Comparison of ENCODE assay signal across 22 mouse cellular contexts in the genomic region with DNA sequence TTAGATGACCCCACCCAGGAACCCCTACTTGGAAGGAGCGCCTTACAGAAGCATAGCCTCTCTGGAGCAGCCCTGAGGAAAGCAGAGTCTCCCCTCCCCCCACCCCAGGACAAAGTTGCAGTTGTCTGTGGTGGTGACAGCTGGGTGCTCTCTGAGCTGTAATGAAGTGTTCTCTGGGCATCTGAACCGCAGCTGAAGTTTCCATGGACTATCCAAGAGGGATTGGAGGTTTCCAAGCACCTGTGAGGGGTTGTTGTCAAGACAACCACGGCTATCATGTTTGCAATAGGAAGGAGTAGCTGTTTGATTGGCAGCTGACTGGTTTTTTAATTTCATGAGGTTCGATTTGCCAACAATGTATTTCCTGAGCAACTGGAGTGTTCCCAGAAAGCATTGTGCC. TPM values are rescaled to one million over a fixed set of nuclear protein-coding genes. Genes with fewer than 3 reads are reported as not detected.
A peak's percentile ranks its signal among the peaks of the same experiment; 100 is the strongest.
DNase-seq lines count a peak whose midpoint lies in the region; ATAC-seq and TF ChIP-seq lines count a peak whose summit lies in the region.
"Had no signal": no experiment of that assay in that cellular context is flagged by ENCODE, and none has a peak within 500 bp of the region (broad histone marks: within the 10 kb centered on the region; RNA-seq: fewer than 3 reads in every experiment).

No protein-coding gene starts in this region.

- WGBS in midbrain, embryonic 11.5 days, result 44% methylated on average over 4 of the region's 4 CpGs
- WGBS in midbrain, embryonic 15.5 days, result 30% methylated on average over 4 of the region's 4 CpGs
- 23% methylated on average over 4 of the region's 4 CpGs for WGBS in liver, adult 2 months
- 60% methylated on average over 4 of the region's 4 CpGs for WGBS in thymus, adult 2 months

- H3K4me1 ChIP-seq in midbrain, embryonic 11.5 days (ENCODE audit: control insufficient read depth, insufficient read depth, low read length), result no peaks in the 10 kb centered on the region
- peaks cover 5% of the 10 kb centered on the region for H3K4me1 ChIP-seq in midbrain, embryonic 15.5 days
- peaks cover 10% of the 10 kb centered on the region for H3K4me1 ChIP-seq in liver, adult 2 months (ENCODE audit: control insufficient read depth, insufficient read depth, low read length)
- H3K4me1 ChIP-seq in thymus, adult 2 months (replicated peaks; ENCODE audit: control insufficient read depth, insufficient read depth, low read length), result peaks cover 6% of the 10 kb centered on the region; the same call in 1 of the 2 replicates

- DNase-seq in embryo, embryonic 11 days, result peak; percentile 5
- no peak for DNase-seq in embryo, embryonic 9.5 days (ENCODE audit: extremely low spot score)
- peak; percentile 84 for DNase-seq in midbrain, embryonic 11.5 days (ENCODE audit: low spot score, missing footprints)
- peak; percentile 27 for DNase-seq in liver, adult 2 months (ENCODE audit: extremely low read depth, low read depth, low spot score)
- peak; percentile 38 for DNase-seq in yolk sac, embryonic 10.5 days (ENCODE audit: low spot score)
- DNase-seq in thymus, adult 18-20 months, result no peak
- no peak for DNase-seq in thymus, adult 2 months
- DNase-seq: adrenal gland, postnatal 36 days; cerebellum, adult 11 months; kidney, adult 8-10 months; right cerebral cortex, adult 18-20 months had no signal

- no peaks in the 10 kb centered on the region for H3K27me3 ChIP-seq in midbrain, embryonic 11.5 days (ENCODE audit: control insufficient read depth, insufficient read depth, low read length)
- no peaks in the 10 kb centered on the region for H3K27me3 ChIP-seq in midbrain, embryonic 15.5 days (replicated peaks)
- H3K27me3 ChIP-seq in liver, adult 2 months (ENCODE audit: control insufficient read depth, insufficient read depth, low read length), result no peaks in the 10 kb centered on the region
- H3K27me3 ChIP-seq in thymus, adult 2 months (ENCODE audit: control insufficient read depth, insufficient read depth, low read length), result no peaks in the 10 kb centered on the region; the same call in 1 of the 2 replicates
- H3K27me3 ChIP-seq: hindbrain, embryonic 15.5 days; neural tube, embryonic 15.5 days had no signal

- H3K9ac ChIP-seq in midbrain, embryonic 11.5 days (ENCODE audit: low read length), result no peak overlapping the region
- H3K9ac ChIP-seq in midbrain, embryonic 15.5 days, result no peak overlapping the region
- H3K9ac ChIP-seq in liver, adult 2 months (ENCODE audit: low read depth, low read length), result no peak overlapping the region
- H3K9ac ChIP-seq: heart, embryonic 15.5 days; hindbrain, embryonic 15.5 days; limb, embryonic 13.5 days; neural tube, embryonic 15.5 days had no signal

- H3K4me2 ChIP-seq in midbrain, embryonic 11.5 days, result no peak overlapping the region
- H3K4me2 ChIP-seq in midbrain, embryonic 15.5 days, result no peak overlapping the region
- H3K4me2 ChIP-seq: heart, embryonic 15.5 days; hindbrain, embryonic 15.5 days; limb, embryonic 13.5 days; neural tube, embryonic 15.5 days had no signal

- no peak overlapping the region for H3K27ac ChIP-seq in midbrain, embryonic 11.5 days (ENCODE audit: low read depth, low read length)
- no peak overlapping the region for H3K27ac ChIP-seq in midbrain, embryonic 15.5 days
- peak overlapping the region; percentile 24; the same call in 1 of the 2 replicates for H3K27ac ChIP-seq in liver, adult 2 months (replicated peaks; ENCODE audit: insufficient read depth, low read depth, low read length)
- H3K27ac ChIP-seq in thymus, adult 2 months (ENCODE audit: control insufficient read depth, insufficient read depth, low read length), result no peak overlapping the region
- H3K27ac ChIP-seq: heart, embryonic 15.5 days; hindbrain, embryonic 15.5 days; limb, embryonic 13.5 days; neural tube, embryonic 15.5 days had no signal

- H3K9me3 ChIP-seq in midbrain, embryonic 11.5 days (ENCODE audit: control insufficient read depth, low read length), result no peaks in the 10 kb centered on the region
- no peaks in the 10 kb centered on the region for H3K9me3 ChIP-seq in midbrain, embryonic 15.5 days
- H3K9me3 ChIP-seq: heart, embryonic 15.5 days; hindbrain, embryonic 15.5 days; limb, embryonic 13.5 days; neural tube, embryonic 15.5 days had no signal

- no peak for ATAC-seq in midbrain, embryonic 11.5 days (ENCODE audit: low FRiP score)
- no peak for ATAC-seq in midbrain, embryonic 15.5 days (replicated peaks)

- no peaks in the 10 kb centered on the region for H3K79me2 ChIP-seq in liver, adult 2 months (ENCODE audit: control insufficient read depth, insufficient read depth, low read length)

- H3K4me3 ChIP-seq in midbrain, embryonic 11.5 days (ENCODE audit: low read depth, low read length), result no peak overlapping the region
- H3K4me3 ChIP-seq in midbrain, embryonic 15.5 days, result no peak overlapping the region
- H3K4me3 ChIP-seq in liver, adult 2 months (ENCODE audit: insufficient read depth, low read depth, low read length), result no peak overlapping the region
- H3K4me3 ChIP-seq in thymus, adult 2 months (ENCODE audit: control insufficient read depth, insufficient read depth, low read length), result no peak overlapping the region
- H3K4me3 ChIP-seq: erythroblast, embryonic 14.5 days; heart, embryonic 15.5 days; hindbrain, embryonic 15.5 days; limb, embryonic 13.5 days; neural tube, embryonic 15.5 days had no signal

- H3K36me3 ChIP-seq in midbrain, embryonic 11.5 days (ENCODE audit: control insufficient read depth, insufficient read depth, low read length), result no peaks in the 10 kb centered on the region
- H3K36me3 ChIP-seq in midbrain, embryonic 15.5 days (replicated peaks), result no peaks in the 10 kb centered on the region
- no peaks in the 10 kb centered on the region for H3K36me3 ChIP-seq in liver, adult 2 months (ENCODE audit: control insufficient read depth, insufficient read depth, low read length)
- no peaks in the 10 kb centered on the region for H3K36me3 ChIP-seq in thymus, adult 2 months (ENCODE audit: control insufficient read depth, insufficient read depth, low read length)
- H3K36me3 ChIP-seq: heart, embryonic 15.5 days; hindbrain, embryonic 15.5 days; limb, embryonic 13.5 days; neural tube, embryonic 15.5 days had no signal

- no peak for TF ChIP-seq POLR2A in liver, adult 2 months (IDR thresholded peaks at IDR 0.05; ENCODE audit: extremely low read depth, insufficient read depth, low read length)
- no peak for TF ChIP-seq POLR2A in thymus, adult 2 months (IDR thresholded peaks at IDR 0.05; ENCODE audit: control insufficient read depth, extremely low read depth, insufficient read depth, low read length, poor library complexity)

- no peak for TF ChIP-seq CTCF in liver, adult 2 months (IDR thresholded peaks at IDR 0.05; ENCODE audit: low read depth, low read length)
- TF ChIP-seq CTCF in thymus, adult 2 months (IDR thresholded peaks at IDR 0.05; ENCODE audit: borderline replicate concordance, control insufficient read depth, extremely low read depth, insufficient read depth, low read length, poor library complexity), result no peak

RNA-seq across cellular contexts. Expression of gene Zfp174, which starts 4.1 kb away (rescaled TPM):
- polyA plus RNA-seq in midbrain, embryonic 11.5 days (2014; fragmentation: Nextera tagmentation; extraction: Ambion mirVana), result 1.3 and 1.6 TPM in 2 replicates
- 3.0 and 3.6 TPM in 2 replicates for polyA plus RNA-seq in midbrain, embryonic 15.5 days (2015; fragmentation: Nextera tagmentation; extraction: Ambion mirVana)
- 1.3 and 1.5 TPM in 2 replicates for total RNA-seq in liver, adult 2 months (2014; rRNA removed)
- 0.71 and 0.73 TPM in 2 replicates for polyA plus RNA-seq in liver, adult 2 months (2012; rRNA removed)
- polyA plus RNA-seq in thymus, adult 2 months (2012; rRNA removed), result 1.1 and 1.3 TPM in 2 replicates
- polyA plus RNA-seq: erythroblast, embryonic 14.5 days had no signal

RNA-seq across cellular contexts. Expression of gene Olfr15, which starts 12.3 kb away (rescaled TPM):
- not detected in 2 replicates for polyA plus RNA-seq in midbrain, embryonic 11.5 days (2014; fragmentation: Nextera tagmentation; extraction: Ambion mirVana)
- not detected in 2 replicates for polyA plus RNA-seq in midbrain, embryonic 15.5 days (2015; fragmentation: Nextera tagmentation; extraction: Ambion mirVana)
- not detected in 2 replicates for total RNA-seq in liver, adult 2 months (2014; rRNA removed)
- polyA plus RNA-seq in liver, adult 2 months (2012; rRNA removed), result not detected in 2 replicates
- not detected in 2 replicates for polyA plus RNA-seq in thymus, adult 2 months (2012; rRNA removed)
- total RNA-seq: adrenal gland, postnatal 36 days; common myeloid progenitor, adult 5-6 weeks; ES-E14 had no signal
- polyA plus RNA-seq: erythroblast, embryonic 14.5 days; gonadal fat pad, adult 2 months; heart, embryonic 15.5 days; hindbrain, embryonic 15.5 days; large intestine, adult 2 months; limb, embryonic 13.5 days; neural tube, embryonic 15.5 days; thymus, postnatal 0 days had no signal

RNA-seq across cellular contexts. Expression of gene Naa60, which starts 29.2 kb away (rescaled TPM):
- 62.6 and 64.0 TPM in 2 replicates for polyA plus RNA-seq in midbrain, embryonic 11.5 days (2014; fragmentation: Nextera tagmentation; extraction: Ambion mirVana)
- polyA plus RNA-seq in midbrain, embryonic 15.5 days (2015; fragmentation: Nextera tagmentation; extraction: Ambion mirVana), result 106 and 107 TPM in 2 replicates
- 32.0 and 43.4 TPM in 2 replicates for total RNA-seq in liver, adult 2 months (2014; rRNA removed)
- polyA plus RNA-seq in liver, adult 2 months (2012; rRNA removed), result 83.0 and 88.5 TPM in 2 replicates
- polyA plus RNA-seq in thymus, adult 2 months (2012; rRNA removed), result 107 and 115 TPM in 2 replicates

RNA-seq across cellular contexts. Expression of gene Zfp597, which starts 41.4 kb away (rescaled TPM):
- 9.3 and 9.5 TPM in 2 replicates for polyA plus RNA-seq in midbrain, embryonic 11.5 days (2014; fragmentation: Nextera tagmentation; extraction: Ambion mirVana)
- 19.0 and 19.2 TPM in 2 replicates for polyA plus RNA-seq in midbrain, embryonic 15.5 days (2015; fragmentation: Nextera tagmentation; extraction: Ambion mirVana)
- total RNA-seq in liver, adult 2 months (2014; rRNA removed), result 8.5 and 10.1 TPM in 2 replicates
- 1.6 and 2.1 TPM in 2 replicates for polyA plus RNA-seq in liver, adult 2 months (2012; rRNA removed)
- polyA plus RNA-seq in thymus, adult 2 months (2012; rRNA removed), result 6.3 and 7.5 TPM in 2 replicates

RNA-seq across cellular contexts. Expression of gene Gm20695, which starts 41.5 kb away (rescaled TPM):
- polyA plus RNA-seq in midbrain, embryonic 11.5 days (2014; fragmentation: Nextera tagmentation; extraction: Ambion mirVana), result 2.1 and 4.4 TPM in 2 replicates
- 1.0 and 2.9 TPM in 2 replicates for polyA plus RNA-seq in midbrain, embryonic 15.5 days (2015; fragmentation: Nextera tagmentation; extraction: Ambion mirVana)
- total RNA-seq in liver, adult 2 months (2014; rRNA removed), result 0.40 and 0.46 TPM in 2 replicates
- polyA plus RNA-seq in liver, adult 2 months (2012; rRNA removed), result 0.13 and 0.19 TPM in 2 replicates
- not detected in 2 replicates for polyA plus RNA-seq in thymus, adult 2 months (2012; rRNA removed)
- total RNA-seq: ES-E14 had no signal
- polyA plus RNA-seq: erythroblast, embryonic 14.5 days; large intestine, adult 2 months had no signal

Comparison
In these comparisons a context has a peak if more than half of its experiments do, and no peak if none do; other contexts are left out.
1. DNase-seq: peak in embryo, embryonic 11 days (single experiment), midbrain, embryonic 11.5 days (single experiment), liver, adult 2 months (single experiment) and yolk sac, embryonic 10.5 days (single experiment); none in embryo, embryonic 9.5 days (single experiment), thymus, adult 18-20 months (0 of 2) and thymus, adult 2 months (single experiment).